Mouse (Mus musculus) liver, embryonic 15.5 days (tissue): ENCODE results near the gene Grin2a. TPM values are rescaled to one million over a fixed set of nuclear protein-coding genes. Genes with fewer than 3 reads are reported as not detected.

ENCODE experiments used
- ATAC-seq: fragments of 200-750 bp; cut with Nextera tagmentation; 2 replicates; pipeline ENCODE4 v1.8.0; 2017; ENCODE audit warnings: moderate number of reproducible peaks, mild to moderate bottlenecking, moderate library complexity; ENCODE audit not compliant: insufficient read depth
- H3K27ac ChIP-seq: fragments of 300-500 bp; sonication (generic); replicated peaks from 2 replicates; pipeline ENCODE4 v1.5.1; 2015; ENCODE audit warnings: mild to moderate bottlenecking, inconsistent platforms
- H3K27me3 ChIP-seq: fragments of 300-500 bp; sonication (generic); 2 replicates; pipeline ENCODE4 v1.6.1; 2015; ENCODE audit warnings: mild to moderate bottlenecking, inconsistent platforms
- H3K36me3 ChIP-seq: fragments of 300-500 bp; sonication (generic); replicated peaks from 2 replicates; pipeline ENCODE4 v1.6.1; 2015; ENCODE audit warnings: moderate library complexity, mild to moderate bottlenecking, inconsistent platforms
- H3K4me1 ChIP-seq: fragments of 300-500 bp; sonication (generic); replicated peaks from 2 replicates; pipeline ENCODE4 v1.6.1; 2015; ENCODE audit warnings: inconsistent platforms
- H3K4me2 ChIP-seq: fragments of 300-500 bp; sonication (generic); 2 replicates; pipeline ENCODE4 v1.6.1; 2015; ENCODE audit warnings: moderate library complexity, mild to moderate bottlenecking, inconsistent platforms
- H3K4me3 ChIP-seq: fragments of 300-500 bp; sonication (generic); replicated peaks from 2 replicates; pipeline ENCODE4 v1.5.1; 2015; ENCODE audit warnings: mild to moderate bottlenecking, inconsistent platforms
- H3K9ac ChIP-seq: fragments of 300-500 bp; sonication (generic); 2 replicates; pipeline ENCODE4 v1.6.1; 2015; ENCODE audit warnings: moderate library complexity, mild to moderate bottlenecking, inconsistent platforms
- H3K9me3 ChIP-seq: fragments of 300-500 bp; sonication (generic); replicated peaks from 2 replicates; pipeline ENCODE4 v1.6.1; 2016; ENCODE audit warnings: inconsistent platforms
- WGBS: fragments of 180-500 bp; shearing (Covaris S2); methylation state at CpG from one replicate; pipeline ENCODE4 v1.1.7; 2015; ENCODE audit warnings: mixed read lengths; ENCODE audit not compliant: insufficient replicate concordance; 5-methylcytosine and 5-hydroxymethylcytosine counted together
- polyA plus RNA-seq: library from polyadenylated mRNA; unstranded; fragments of >200 nt; fragmentation: Nextera tagmentation; extraction: Ambion mirVana; gene quantifications from 2 replicates; pipeline ENCODE4 v1.2.1, GENCODE M21; 2015

The Grin2a gene
- polyA plus RNA-seq, 1 experiment from 2014 or later = not detected

GRCm38 (mm10) chr16:9786261-9786660 is 209.1 kb downstream of the Grin2a start:
- WGBS = 34% methylated on average over 1 of the region's 1 CpGs

GRCm38 (mm10) chr16:9785821-9786220 is 209.5 kb downstream of the Grin2a start:
- Histone ChIP-seq H3K36me3 (no peaks in the 10 kb centered on the region), H3K27ac (no peak overlapping the region), H3K4me3 (no peak overlapping the region), H3K4me2 (no peak overlapping the region), H3K27me3 (no peaks in the 10 kb centered on the region), H3K9me3 (no peaks in the 10 kb centered on the region), H3K4me1 (no peaks in the 10 kb centered on the region), H3K9ac (no peak overlapping the region)
- ATAC-seq = no peak
- 62% methylated on average over 4 of the region's 4 CpGs for whole genome bisulfite sequencing

More at GRCm38 (mm10) chr16:9786261-9786660, 209.1 kb downstream of the Grin2a start:
- no peak overlapping the region for H3K4me2 ChIP-seq
- no peak overlapping the region for H3K4me3 ChIP-seq
- H3K9ac ChIP-seq = no peak overlapping the region
- ATAC-seq = no peak
- no peaks in the 10 kb centered on the region for H3K27me3 ChIP-seq
- no peaks in the 10 kb centered on the region for H3K4me1 ChIP-seq
- no peaks in the 10 kb centered on the region for H3K36me3 ChIP-seq
- no peaks in the 10 kb centered on the region for H3K9me3 ChIP-seq
- H3K27ac ChIP-seq = no peak overlapping the region

DNA sequence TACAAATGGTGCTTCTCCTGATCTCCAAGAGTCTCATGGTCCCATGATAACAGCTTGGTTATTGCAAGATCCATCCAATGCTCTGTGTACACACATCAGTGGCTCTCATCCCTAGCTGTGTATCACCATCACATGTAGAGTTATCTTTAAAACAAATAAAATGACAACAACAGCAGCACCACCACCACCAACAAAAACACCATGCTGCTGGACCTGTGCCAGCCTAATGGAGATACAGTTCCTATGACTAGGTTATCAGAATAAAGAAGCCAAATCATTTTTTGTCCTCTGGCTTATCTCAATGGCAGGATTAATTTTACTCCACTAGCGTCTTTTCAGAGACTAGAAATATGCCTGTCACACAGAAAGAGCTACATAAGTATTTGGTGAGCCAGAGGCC is 226.4 kb downstream of the Grin2a start:
- no peaks in the 10 kb centered on the region for H3K36me3 ChIP-seq
- ATAC-seq = no peak
- H3K9ac ChIP-seq = no peak overlapping the region
- no peaks in the 10 kb centered on the region for H3K9me3 ChIP-seq
- no peak overlapping the region for H3K4me2 ChIP-seq
- no peaks in the 10 kb centered on the region for H3K4me1 ChIP-seq
- no peaks in the 10 kb centered on the region for H3K27me3 ChIP-seq
- WGBS = 43% methylated on average over 1 of the region's 1 CpGs
- no peak overlapping the region for H3K27ac ChIP-seq
- H3K4me3 ChIP-seq = no peak overlapping the region

DNA sequence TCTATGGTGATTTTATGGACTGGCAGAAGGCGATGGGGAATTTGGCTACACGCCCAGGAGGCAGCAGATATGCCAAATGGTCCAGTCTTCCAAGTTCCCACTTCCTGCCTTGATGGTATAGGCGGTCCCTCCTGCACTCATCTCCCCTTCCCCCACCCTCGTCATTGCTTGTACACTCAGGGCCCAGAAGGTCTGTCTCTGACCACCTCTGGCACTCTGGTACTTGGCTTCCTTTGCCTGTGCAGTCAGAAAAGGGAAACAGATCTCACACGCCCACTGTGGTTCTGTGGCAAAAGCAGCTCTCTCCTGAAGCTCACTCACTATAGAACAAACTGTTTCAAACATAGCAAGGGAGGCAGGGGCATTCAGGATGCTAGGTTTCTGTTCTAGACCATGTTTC is 227.0 kb downstream of the Grin2a start:
- no peaks in the 10 kb centered on the region for H3K27me3 ChIP-seq
- H3K4me2 ChIP-seq = no peak overlapping the region
- 38% methylated on average over 5 of the region's 5 CpGs for WGBS
- ATAC-seq = no peak
- no peak overlapping the region for H3K27ac ChIP-seq
- no peak overlapping the region for H3K4me3 ChIP-seq
- no peaks in the 10 kb centered on the region for H3K36me3 ChIP-seq
- no peaks in the 10 kb centered on the region for H3K9me3 ChIP-seq
- no peaks in the 10 kb centered on the region for H3K4me1 ChIP-seq
- no peak overlapping the region for H3K9ac ChIP-seq

DNA sequence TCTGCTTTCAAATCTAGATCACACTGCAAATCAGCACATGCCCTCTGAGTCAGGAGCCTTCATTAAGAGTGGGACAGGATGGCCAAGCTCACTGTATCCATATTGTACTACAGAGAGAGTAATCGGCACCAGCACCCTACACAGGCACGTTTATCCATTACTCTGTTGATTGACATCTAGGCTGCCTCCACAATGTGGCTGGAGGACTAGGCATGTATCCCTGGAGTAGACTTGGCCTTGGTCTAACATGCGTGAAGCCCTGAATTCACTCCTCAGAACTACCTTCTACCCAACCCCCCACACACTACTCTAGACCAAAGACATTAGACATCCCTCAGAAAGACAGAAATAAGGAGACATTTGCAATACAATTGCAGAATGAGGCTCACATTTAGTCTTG is 227.4 kb downstream of the Grin2a start:
- H3K9me3 ChIP-seq = no peaks in the 10 kb centered on the region
- ATAC-seq = no peak
- WGBS = 66% methylated on average over 3 of the region's 3 CpGs
- H3K27me3 ChIP-seq = no peaks in the 10 kb centered on the region
- no peaks in the 10 kb centered on the region for H3K4me1 ChIP-seq
- H3K36me3 ChIP-seq = no peaks in the 10 kb centered on the region
- no peak overlapping the region for H3K9ac ChIP-seq
- H3K4me2 ChIP-seq = no peak overlapping the region
- H3K27ac ChIP-seq = no peak overlapping the region
- no peak overlapping the region for H3K4me3 ChIP-seq

DNA sequence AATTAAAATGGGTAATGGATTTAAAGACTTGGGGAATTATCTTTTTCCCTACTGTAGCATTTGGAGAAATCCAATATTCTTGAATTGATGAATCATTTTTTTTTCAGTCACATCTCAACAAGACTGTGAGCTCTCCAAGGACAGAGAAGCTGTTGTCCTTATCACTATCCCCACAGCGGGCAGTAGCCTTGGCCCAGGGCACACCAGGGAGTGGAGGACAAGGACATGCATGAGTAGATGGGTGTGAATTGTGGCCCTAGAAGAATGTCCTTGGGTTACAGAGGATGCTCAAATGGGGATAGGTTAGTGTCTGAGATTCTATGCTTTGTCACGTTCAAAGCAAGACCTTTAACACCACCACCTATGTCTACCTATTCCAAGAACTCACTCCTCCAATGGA is 231.3 kb downstream of the Grin2a start:
- WGBS = 54% methylated on average over 2 of the region's 2 CpGs
- no peak overlapping the region for H3K27ac ChIP-seq
- H3K4me2 ChIP-seq = no peak overlapping the region
- H3K4me1 ChIP-seq = no peaks in the 10 kb centered on the region
- no peaks in the 10 kb centered on the region for H3K9me3 ChIP-seq
- H3K27me3 ChIP-seq = no peaks in the 10 kb centered on the region
- ATAC-seq = no peak
- H3K9ac ChIP-seq = no peak overlapping the region
- H3K4me3 ChIP-seq = no peak overlapping the region
- H3K36me3 ChIP-seq = no peaks in the 10 kb centered on the region

GRCm38 (mm10) chr16:9760347-9760746 is 235.0 kb downstream of the Grin2a start:
- Histone ChIP-seq H3K9me3 (no peaks in the 10 kb centered on the region), H3K4me3 (no peak overlapping the region), H3K9ac (no peak overlapping the region), H3K27me3 (no peaks in the 10 kb centered on the region), H3K4me2 (no peak overlapping the region), H3K27ac (no peak overlapping the region), H3K36me3 (no peaks in the 10 kb centered on the region), H3K4me1 (no peaks in the 10 kb centered on the region)
- no peak for ATAC-seq
- 68% methylated on average over 2 of the region's 2 CpGs for WGBS

DNA sequence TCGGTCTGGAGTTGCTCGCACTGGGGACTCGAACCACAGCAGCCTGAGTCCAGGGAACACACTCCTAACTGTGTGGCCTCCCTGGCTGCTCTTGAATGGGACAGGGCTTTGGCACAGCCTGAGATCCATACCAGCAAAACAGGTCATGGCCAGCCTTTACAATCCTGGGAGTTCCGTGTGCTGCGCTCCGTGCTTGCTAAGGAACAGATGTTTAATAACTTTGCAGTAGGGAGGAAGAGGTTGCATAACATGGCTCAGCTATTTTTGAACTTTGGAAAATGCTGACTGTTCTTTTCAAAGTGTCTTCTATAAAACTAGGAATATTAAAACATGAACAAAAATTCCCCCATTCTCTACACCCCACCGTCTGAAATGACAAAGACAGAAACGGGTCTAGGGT is 238.5 kb downstream of the Grin2a start:
- no peaks in the 10 kb centered on the region for H3K27me3 ChIP-seq
- no peaks in the 10 kb centered on the region for H3K36me3 ChIP-seq
- no peak for ATAC-seq
- H3K4me2 ChIP-seq = no peak overlapping the region
- H3K9me3 ChIP-seq = no peaks in the 10 kb centered on the region
- H3K9ac ChIP-seq = no peak overlapping the region
- no peak overlapping the region for H3K27ac ChIP-seq
- no peak overlapping the region for H3K4me3 ChIP-seq
- WGBS = 76% methylated on average over 8 of the region's 8 CpGs
- no peaks in the 10 kb centered on the region for H3K4me1 ChIP-seq

GRCm38 (mm10) chr16:9754061-9754460 is 241.3 kb downstream of the Grin2a start:
- no peak overlapping the region for H3K9ac ChIP-seq
- H3K27me3 ChIP-seq = no peaks in the 10 kb centered on the region
- 65% methylated on average over 5 of the region's 5 CpGs for WGBS
- ATAC-seq = no peak
- no peak overlapping the region for H3K27ac ChIP-seq
- H3K36me3 ChIP-seq = no peaks in the 10 kb centered on the region
- no peak overlapping the region for H3K4me3 ChIP-seq
- H3K9me3 ChIP-seq = no peaks in the 10 kb centered on the region
- no peaks in the 10 kb centered on the region for H3K4me1 ChIP-seq
- H3K4me2 ChIP-seq = no peak overlapping the region

DNA sequence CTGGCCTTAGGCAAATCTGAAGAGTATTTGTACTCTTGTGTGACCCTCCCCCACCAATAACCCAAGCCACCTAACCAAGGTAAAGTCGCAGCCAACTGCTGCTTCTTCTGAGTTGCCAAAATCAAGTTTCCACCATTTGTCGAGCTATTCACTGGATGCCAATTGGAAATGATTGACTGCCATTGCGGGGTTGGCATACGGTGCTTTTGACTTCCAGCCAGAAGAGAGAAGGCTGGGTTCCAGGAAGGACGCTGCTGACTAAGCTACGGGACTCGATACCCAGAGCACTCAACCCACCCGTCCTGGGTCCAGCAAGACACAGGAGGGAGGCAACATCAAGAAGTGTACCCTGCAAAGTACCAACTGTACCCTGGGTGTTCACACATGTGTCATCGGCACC is 242.3 kb downstream of the Grin2a start:
- no peak overlapping the region for H3K4me3 ChIP-seq
- H3K27me3 ChIP-seq = no peaks in the 10 kb centered on the region
- no peak overlapping the region for H3K9ac ChIP-seq
- no peaks in the 10 kb centered on the region for H3K9me3 ChIP-seq
- no peak overlapping the region for H3K4me2 ChIP-seq
- no peak for ATAC-seq
- 77% methylated on average over 9 of the region's 9 CpGs for WGBS
- H3K36me3 ChIP-seq = no peaks in the 10 kb centered on the region
- no peak overlapping the region for H3K27ac ChIP-seq
- no peaks in the 10 kb centered on the region for H3K4me1 ChIP-seq

DNA sequence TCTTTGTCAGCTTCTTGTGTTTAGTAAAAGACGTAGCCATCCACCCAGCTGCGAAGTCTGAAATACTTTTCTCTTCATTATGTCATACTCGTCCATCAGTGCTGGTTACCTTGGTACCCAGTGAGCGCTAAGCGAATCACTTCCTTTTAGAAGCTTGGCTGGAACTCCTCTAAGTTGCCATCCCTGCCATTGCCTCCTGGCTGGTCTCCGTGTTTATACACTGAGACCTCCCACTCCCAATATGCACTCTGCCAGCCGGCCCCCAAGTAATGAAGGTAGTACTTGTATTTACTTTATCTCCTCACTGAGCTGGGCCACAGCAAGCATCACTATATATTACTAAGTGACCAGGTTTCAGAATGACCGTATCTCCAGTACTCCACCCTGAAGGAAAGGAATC is 242.8 kb downstream of the Grin2a start:
- H3K4me3 ChIP-seq = no peak overlapping the region
- no peaks in the 10 kb centered on the region for H3K4me1 ChIP-seq
- H3K27me3 ChIP-seq = no peaks in the 10 kb centered on the region
- 63% methylated on average over 8 of the region's 8 CpGs for WGBS
- no peak overlapping the region for H3K4me2 ChIP-seq
- H3K27ac ChIP-seq = no peak overlapping the region
- H3K36me3 ChIP-seq = no peaks in the 10 kb centered on the region
- no peak overlapping the region for H3K9ac ChIP-seq
- H3K9me3 ChIP-seq = no peaks in the 10 kb centered on the region
- no peak for ATAC-seq

DNA sequence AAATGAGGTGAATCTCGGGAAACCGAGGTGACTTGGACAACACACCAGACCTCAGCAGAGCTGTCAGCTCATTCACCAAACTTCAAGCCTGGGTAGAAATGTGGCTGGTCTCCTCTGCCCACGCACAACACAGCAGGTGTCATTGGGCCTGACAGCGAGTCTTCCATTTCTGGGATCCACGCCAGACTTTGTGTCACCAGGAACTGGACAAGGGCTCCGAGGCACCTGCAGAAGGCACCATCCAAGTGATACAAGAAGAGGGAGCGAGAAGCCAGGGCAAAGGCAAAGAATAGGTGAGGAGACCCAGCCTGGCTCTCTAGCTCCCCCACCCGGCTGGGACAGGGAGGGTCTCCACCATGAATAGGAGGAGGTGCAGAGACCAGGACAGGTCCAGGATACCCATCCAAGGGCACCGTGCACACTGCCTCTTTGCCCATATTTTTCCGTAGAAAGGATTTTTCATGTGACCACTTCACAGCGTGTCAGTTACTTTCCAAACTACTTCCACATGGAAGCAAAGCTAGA is 244.3 kb downstream of the Grin2a start:
- no peak overlapping the region for H3K9ac ChIP-seq
- no peaks in the 10 kb centered on the region for H3K36me3 ChIP-seq
- no peaks in the 10 kb centered on the region for H3K27me3 ChIP-seq
- no peaks in the 10 kb centered on the region for H3K9me3 ChIP-seq
- H3K4me2 ChIP-seq = no peak overlapping the region
- H3K27ac ChIP-seq = no peak overlapping the region
- 54% methylated on average over 11 of the region's 11 CpGs for WGBS
- ATAC-seq = no peak
- H3K4me3 ChIP-seq = no peak overlapping the region
- H3K4me1 ChIP-seq = no peaks in the 10 kb centered on the region
